Mouse (Mus musculus) ES-E14 (cell line): ENCODE measurements at regions not wholly inside any gene's neighbourhood (a gene's known extent, or its start where the extent isn't known, plus 50 kb on each side); places are given as distances from the start of the nearest gene placed in this dataset.

Experiments used
- CHD2 ChIP-seq: IDR thresholded peaks from 2 replicates; pipeline ENCODE4 v1.6.1; 2014; ENCODE audit warnings: mild to moderate bottlenecking, low read depth, low read length, inconsistent platforms
- HCFC1 ChIP-seq: IDR thresholded peaks from 2 replicates; pipeline ENCODE4 v1.6.1; 2012; ENCODE audit warnings: low read length, inconsistent platforms, borderline replicate concordance; ENCODE audit not compliant: insufficient read depth
- MAFK ChIP-seq: IDR thresholded peaks from 2 replicates; pipeline ENCODE4 v1.6.1; 2014; ENCODE audit warnings: mild to moderate bottlenecking, low read depth, low read length, inconsistent platforms; ENCODE audit not compliant: insufficient read depth
- ZC3H11A ChIP-seq: IDR thresholded peaks from 2 replicates; pipeline ENCODE4 v1.6.1; 2012; ENCODE audit warnings: low read depth, mild to moderate bottlenecking, inconsistent platforms, low read length, borderline replicate concordance
- ZNF384 ChIP-seq: IDR thresholded peaks from 2 replicates; pipeline ENCODE4 v1.6.1; 2012; ENCODE audit warnings: low read depth, low read length, inconsistent platforms

GRCm38 (mm10) chr19:53442132-53442610 is 51.8 kb upstream of the Smndc1 start:
- TF ChIP-seq MAFK (no peak), HCFC1 (no peak), ZC3H11A (no peak), ZNF384 (no peak), CHD2 (no peak)
